Mouse (Mus musculus) gastrocnemius, adult 2 months (tissue): Measurements from ENCODE around the gene Adora2b. TPM values are rescaled to one million over a fixed set of nuclear protein-coding genes. Genes with fewer than 3 reads are reported as not detected.
A peak's percentile ranks its signal among the peaks of the same experiment; 100 is the strongest.

Experiments used
- DNase-seq: peaks from one replicate; pipeline ENCODE4 v3.0.0; 2022
- H3K27ac ChIP-seq: fragments of 200-600 bp; 2 replicates; pipeline ENCODE4 v1.8.1; 2022; ENCODE audit warnings: mild to moderate bottlenecking
- H3K4me3 ChIP-seq: fragments of 200-600 bp; 2 replicates; pipeline ENCODE4 v1.8.1; 2022; ENCODE audit warnings: mild to moderate bottlenecking, moderate library complexity
- CTCF ChIP-seq: fragments of 200-600 bp; IDR thresholded peaks from 2 replicates; pipeline ENCODE4 v1.8.1; 2022; ENCODE audit warnings: antibody characterized with exemption, mild to moderate bottlenecking, moderate library complexity
- intact Hi-C: fragments of 180-260 bp; cut with DNase I; formaldehyde crosslinking; loops from one replicate; pipeline ENCODE4 v1.15.1; 2025
- total RNA-seq, 2 experiments: library from RNA; stranded (reverse); gene quantifications; 2 replicates each; pipeline ENCODE4 v1.2.3; 2021

Adora2b gene
- total RNA-seq, 2 experiments from 2014 or later, result 0.26 to 0.95 TPM

- H3K4me3 ChIP-seq, result no peak overlapping the region
- intact Hi-C loops, result no loop called here
- no peak overlapping the region for H3K27ac ChIP-seq
- TF ChIP-seq CTCF, result no peak
- no peak for DNase-seq
Measured at GRCm38 (mm10) chr11:62240631-62241261, 8.0 kb upstream of the Adora2b start.

- Histone ChIP-seq H3K27ac (0 out of 2 replicates have a peak overlapping the region, but pooled peaks have one; percentile 40), H3K4me3 (no peak overlapping the region)
- DNase-seq, result peak; percentile 49
- intact Hi-C loops, result no loop called here
- TF ChIP-seq CTCF, result no peak
Measured at GRCm38 (mm10) chr11:62243871-62244270, 4.9 kb upstream of the Adora2b start.

- no peak for DNase-seq
- TF ChIP-seq CTCF, result no peak
- Histone ChIP-seq H3K4me3 (no peak overlapping the region), H3K27ac (peak overlapping the region; percentile 40; the same call in 1 of the 2 replicates)
- intact Hi-C loops, result no loop called here
Measured at GRCm38 (mm10) chr11:62244471-62244870, 4.3 kb upstream of the Adora2b start.

- peak overlapping the region; percentile 86 for H3K4me3 ChIP-seq
- no peak for DNase-seq
- H3K27ac ChIP-seq, result peak overlapping the region; percentile 59
- intact Hi-C loops, result no loop called here
- TF ChIP-seq CTCF, result no peak
Measured at GRCm38 (mm10) chr11:62247759-62248400, 904 bp upstream of the Adora2b start.

- Histone ChIP-seq H3K27ac (peak overlapping the region; percentile 76), H3K4me3 (peak overlapping the region; percentile 86)
- peak; percentile 42 for DNase-seq
- intact Hi-C loops, result no loop called here
- peak; percentile 40 for TF ChIP-seq CTCF
Measured at GRCm38 (mm10) chr11:62249266-62250037, 668 bp downstream of the Adora2b start.

GRCm38 (mm10) chr11:62251047-62251446 is 2.3 kb downstream of the Adora2b start:
- DNase-seq, result peak; percentile 44
- no peak for TF ChIP-seq CTCF
- Histone ChIP-seq H3K4me3 (peak overlapping the region; percentile 86), H3K27ac (no peak overlapping the region)
- intact Hi-C loops, result no loop called here

GRCm38 (mm10) chr11:62253380-62253779 is 4.6 kb downstream of the Adora2b start:
- intact Hi-C loops, result no loop called here
- no peak for DNase-seq

GRCm38 (mm10) chr11:62259214-62259613 is 10.4 kb downstream of the Adora2b start:
- TF ChIP-seq CTCF, result no peak

More at GRCm38 (mm10) chr11:62253380-62253779, 4.6 kb downstream of the Adora2b start:
- Histone ChIP-seq H3K4me3 (no peak overlapping the region), H3K27ac (no peak overlapping the region)
- no peak for TF ChIP-seq CTCF

GRCm38 (mm10) chr11:62263599-62263998 is 14.8 kb downstream of the Adora2b start:
- Histone ChIP-seq H3K4me3 (no peak overlapping the region), H3K27ac (no peak overlapping the region)
- intact Hi-C loops, result no loop called here
- DNase-seq, result peak; percentile 7
- no peak for TF ChIP-seq CTCF

More at GRCm38 (mm10) chr11:62259214-62259613, 10.4 kb downstream of the Adora2b start:
- DNase-seq, result peak; percentile 5
- intact Hi-C loops, result no loop called here
- Histone ChIP-seq H3K4me3 (no peak overlapping the region), H3K27ac (no peak overlapping the region)

- H3K27ac ChIP-seq, result no peak overlapping the region
- intact Hi-C loops, result no loop called here
Measured at GRCm38 (mm10) chr11:62264018-62264417, 15.2 kb downstream of the Adora2b start.

GRCm38 (mm10) chr11:62265642-62266041 is 16.9 kb downstream of the Adora2b start:
- Histone ChIP-seq H3K4me3 (no peak overlapping the region), H3K27ac (no peak overlapping the region)
- no peak for TF ChIP-seq CTCF
- intact Hi-C loops, result no loop called here
- DNase-seq, result no peak

More at GRCm38 (mm10) chr11:62264018-62264417, 15.2 kb downstream of the Adora2b start:
- no peak for TF ChIP-seq CTCF
- DNase-seq, result no peak
- H3K4me3 ChIP-seq, result no peak overlapping the region

- Histone ChIP-seq H3K27ac (no peak overlapping the region), H3K4me3 (no peak overlapping the region)
- intact Hi-C loops, result no loop called here
- no peak for DNase-seq
- TF ChIP-seq CTCF, result no peak
Measured at GRCm38 (mm10) chr11:62266466-62267214, 17.9 kb downstream of the Adora2b start.
